Mouse (Mus musculus) neutrophil, adult 59 days (primary cell): ENCODE results near the gene Il22ra1. TPM values are rescaled to one million over a fixed set of nuclear protein-coding genes. Genes with fewer than 3 reads are reported as not detected.

Source experiments
- total RNA-seq, 2 experiments: library from RNA; stranded (reverse); gene quantifications; 1 replicate in 1 of 2; 2 replicates in 1 of 2; pipeline ENCODE4 v1.2.4; 2023

Il22ra1 gene
- total RNA-seq: not detected

DNA sequence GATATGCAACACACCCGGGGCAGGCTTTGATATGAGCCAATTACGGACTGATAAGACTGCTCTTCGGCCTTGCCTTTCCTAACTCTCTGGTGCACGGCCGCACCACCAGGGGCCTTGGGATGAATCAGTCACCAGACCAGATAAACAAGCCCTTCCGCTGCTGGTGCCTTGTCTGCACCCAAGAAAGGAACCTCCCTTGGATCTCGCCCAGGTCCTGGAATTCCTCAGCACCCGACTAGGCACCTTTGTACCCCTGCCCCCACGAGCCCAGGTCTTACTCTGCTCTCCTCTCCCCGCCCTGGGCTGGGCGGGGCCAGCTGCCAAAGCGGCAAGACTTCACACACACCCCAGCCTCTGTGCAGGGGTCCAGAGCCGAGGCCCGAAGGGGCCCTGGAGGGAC, at the start of gene Il22ra1:
Il22ra1 (plus strand) TSS at position 356 of the 400 bp plus-strand sequence.

DNA sequence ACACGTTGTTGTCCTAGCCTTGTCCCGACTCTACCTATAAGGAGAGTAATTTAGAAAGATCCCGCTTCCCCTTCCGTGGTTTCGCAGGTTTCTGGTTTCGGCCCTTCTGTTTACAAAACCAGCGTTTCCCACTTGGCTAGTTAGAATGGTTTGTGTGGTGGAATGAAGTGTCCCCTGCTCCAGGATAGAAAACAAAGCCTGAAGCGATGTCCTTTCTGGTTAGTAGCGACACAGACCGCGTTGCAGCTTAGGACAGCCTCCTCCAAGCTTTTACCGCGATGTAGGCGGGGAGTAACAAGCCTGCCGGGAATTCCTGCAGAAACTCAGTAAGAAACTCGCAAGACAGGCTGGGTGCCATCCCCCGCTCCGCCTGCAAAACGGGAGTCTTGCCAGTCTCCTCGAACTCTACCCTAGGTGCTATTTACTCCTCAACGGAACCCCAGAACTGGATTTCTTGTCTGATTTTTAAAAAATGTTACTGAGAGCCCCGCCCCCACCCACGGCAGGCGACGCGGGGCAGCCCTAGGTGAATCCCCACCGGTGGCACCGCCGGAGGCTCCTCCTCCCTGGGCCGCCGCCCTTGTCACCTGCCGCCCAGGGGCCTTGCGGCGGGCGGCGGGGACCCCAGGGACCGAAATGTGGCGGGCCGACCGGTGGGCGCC, 41.9 kb upstream of the Il22ra1 start, which contains the start of gene Ifnlr1:
Ifnlr1 (plus strand) TSS at position 382 of the 662 bp plus-strand sequence.

DNA sequence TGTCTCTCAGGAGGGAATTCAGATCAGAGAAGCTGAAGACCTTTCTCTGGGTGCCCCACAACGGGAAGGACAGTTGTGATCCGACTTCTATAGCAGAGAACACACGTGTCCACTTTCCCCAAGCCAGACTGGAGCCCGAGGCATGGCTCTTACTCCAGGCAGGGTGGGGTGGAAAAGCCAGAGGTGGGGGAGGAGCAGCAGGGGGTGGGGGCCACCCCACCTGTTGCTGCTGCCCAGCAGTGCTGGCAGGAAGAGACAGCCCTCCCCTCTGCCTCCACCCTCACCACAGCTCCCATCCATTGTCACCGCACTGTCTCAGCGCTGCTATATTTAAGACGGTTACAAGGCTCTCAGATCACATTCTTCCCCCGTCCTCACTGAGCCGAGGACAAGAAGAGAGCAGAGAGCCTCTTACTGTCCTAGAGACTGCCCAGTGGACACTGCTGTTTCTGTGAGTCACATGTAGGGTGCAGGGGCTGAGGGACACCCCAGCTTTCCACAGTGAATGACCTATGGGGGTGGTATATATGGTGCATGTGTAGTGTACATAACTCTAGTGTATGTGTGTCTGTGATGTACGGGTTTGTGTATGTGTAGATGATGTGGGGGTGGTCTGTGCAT, 31.5 kb downstream of the Il22ra1 start, which contains the start of gene Myom3:
Myom3 (plus strand) TSS at position 360 of the 621 bp plus-strand sequence.

Other genes with a start within 250 kb of the Il22ra1 start
- gene Stpg1, start 233.4 kb upstream of the Il22ra1 start, total RNA-seq: not detected
- gene Nipal3, start 233.1 kb upstream of the Il22ra1 start, total RNA-seq: 10 to 100 TPM; 17.7 to 22.1 TPM
- gene Grhl3, start 154.5 kb upstream of the Il22ra1 start, total RNA-seq: not detected
- 10 to 100 TPM; 41.5 to 51.0 TPM for gene Ifnlr1, start 41.9 kb upstream of the Il22ra1 start, total RNA-seq
- not detected for gene Myom3, start 31.5 kb downstream of the Il22ra1 start, total RNA-seq
- gene Srsf10, start 127.6 kb downstream of the Il22ra1 start, total RNA-seq: 10 to 100 TPM; 56.8 to 69.4 TPM
- gene Pnrc2, start 145.7 kb downstream of the Il22ra1 start, total RNA-seq: 10 to 100 TPM; 84.4 to 94.3 TPM
- 10 to 100 TPM; 32.0 to 36.5 TPM for gene Cnr2, start 167.2 kb downstream of the Il22ra1 start, total RNA-seq
- 100 to 1,000 TPM; 129 to 132 TPM for gene Fuca1, start 192.6 kb downstream of the Il22ra1 start, total RNA-seq
- 10 to 100 TPM; 52.8 to 65.4 TPM for gene Hmgcl, start 218.3 kb downstream of the Il22ra1 start, total RNA-seq
- gene Gale, start 235.6 kb downstream of the Il22ra1 start, total RNA-seq: 10 to 100 TPM; 15.4 to 16.8 TPM
- 100 to 1,000 TPM; 101 to 106 TPM for gene Lypla2, start 244.5 kb downstream of the Il22ra1 start, total RNA-seq